Mouse (Mus musculus): ENCODE results near the gene Iqcf3.

Gene Iqcf3

DNA sequence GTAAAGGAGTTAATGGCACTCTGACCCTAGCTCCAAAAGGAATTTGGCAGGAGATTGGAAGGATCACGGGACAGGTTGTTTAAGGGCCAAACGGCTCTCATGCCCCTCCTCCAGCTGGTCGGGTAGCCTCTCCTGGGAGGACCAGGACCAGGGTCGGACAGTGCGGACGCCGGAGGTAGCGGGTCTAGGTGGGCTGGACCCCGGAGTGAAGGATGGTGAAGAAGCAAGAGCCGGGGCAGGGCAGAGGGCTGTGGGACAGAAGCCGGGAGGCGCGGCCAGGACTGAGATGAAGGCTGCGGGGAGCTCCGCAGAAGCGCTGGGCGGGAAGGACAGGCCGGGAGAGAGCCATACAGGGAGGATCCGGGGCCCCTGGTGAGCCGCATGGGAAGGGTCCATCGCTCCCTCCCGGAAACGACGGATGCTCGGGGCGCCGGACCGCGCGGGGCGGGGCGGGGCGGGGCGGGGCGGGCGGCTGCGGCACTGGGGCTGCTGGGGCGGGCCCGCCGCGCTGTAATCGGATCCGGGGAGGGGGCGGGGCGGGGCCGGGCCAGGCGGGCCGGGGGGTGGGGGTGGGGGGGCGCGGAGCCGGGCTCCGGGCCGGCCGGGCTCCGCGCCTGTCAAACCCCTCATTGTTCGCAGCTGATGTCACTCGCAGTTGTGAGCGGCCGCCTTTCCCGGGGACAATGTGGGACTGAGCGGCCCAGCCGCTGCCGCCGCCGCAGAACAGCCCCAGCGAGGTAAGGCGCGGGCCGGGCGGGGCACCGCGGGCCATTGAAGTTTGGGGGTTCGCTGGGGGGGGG, 108.0 kb downstream of the Iqcf3 start, which contains the start of gene Pcbp4:
Gene Pcbp4, plus strand, starts transcription at position 21 of the 800 bp plus-strand sequence.
- peak; percentile 83 for DNase-seq (ENCODE audit: low spot score)

Data from embryo, embryonic 10 days (tissue).